Mouse (Mus musculus) CH12.LX (cell line): ENCODE data around the gene Gpr183. TPM values are rescaled to one million over a fixed set of nuclear protein-coding genes. Genes with fewer than 3 reads are reported as not detected.

ENCODE experiments used
- DNase-seq: peaks from one replicate; pipeline ENCODE4 v3.0.0-alpha.2; 2013; ENCODE audit errors: extremely low read depth
- H3K27ac ChIP-seq: 2 replicates; pipeline ENCODE4 v1.5.1; 2012; ENCODE audit warnings: low read depth, mild to moderate bottlenecking, control low read depth, moderate library complexity; ENCODE audit not compliant: insufficient read depth
- H3K27me3 ChIP-seq: replicated peaks from 2 replicates; pipeline ENCODE3; 2012; ENCODE audit warnings: inconsistent platforms
- H3K36me3 ChIP-seq, 2 experiments: replicated peaks in 1 of 2; 2 replicates each; pipeline versions ENCODE3 to v1.6.1; 2012; ENCODE audit warnings: inconsistent platforms in 1 of 2, low read length in 1 of 2, mild to moderate bottlenecking in 1 of 2, mixed read lengths in 1 of 2, moderate library complexity in 1 of 2; ENCODE audit not compliant: control insufficient read depth in 1 of 2, insufficient read depth in 1 of 2
- H3K4me1 ChIP-seq, 2 experiments: 2 replicates each; pipeline ENCODE4 v1.6.1; 2012; ENCODE audit warnings: inconsistent platforms in 1 of 2, moderate library complexity in 1 of 2; ENCODE audit not compliant: insufficient read depth in 2 of 2, control insufficient read depth in 1 of 2
- H3K4me2 ChIP-seq: 2 replicates; pipeline ENCODE4 v1.6.1; 2012; ENCODE audit warnings: low read depth, mild to moderate bottlenecking, control low read depth; ENCODE audit not compliant: poor library complexity, insufficient read depth, severe bottlenecking
- H3K4me3 ChIP-seq, 3 experiments: fragments of 150-350 bp in 1 of 3; sonication (generic) in 1 of 3; replicated peaks in 1 of 3; 2 replicates each; pipeline versions ENCODE3 to v1.5.1; 2011 to 2012; ENCODE audit warnings: low read depth in 2 of 3, low read length in 2 of 3, mild to moderate bottlenecking in 2 of 3, moderate library complexity in 2 of 3, control low read depth in 1 of 3, improper control_type of control experiment in 1 of 3, inconsistent platforms in 1 of 3, mixed read lengths in 1 of 3; ENCODE audit not compliant: poor library complexity in 1 of 3
- H3K79me2 ChIP-seq: replicated peaks from 2 replicates; pipeline ENCODE4 v1.6.1; 2012; ENCODE audit warnings: mild to moderate bottlenecking, moderate library complexity; ENCODE audit not compliant: control insufficient read depth, poor library complexity, insufficient read depth, severe bottlenecking; ENCODE audit errors: extremely low read depth
- H3K9ac ChIP-seq: 2 replicates; pipeline ENCODE4 v1.6.1; 2012; ENCODE audit warnings: low read depth, mild to moderate bottlenecking, control low read depth, moderate library complexity; ENCODE audit not compliant: insufficient read depth
- H3K9me3 ChIP-seq: replicated peaks from 2 replicates; pipeline ENCODE3; 2012; ENCODE audit warnings: low read length, inconsistent platforms, mixed read lengths
- BHLHE40 ChIP-seq: IDR thresholded peaks from 2 replicates; pipeline ENCODE4 v1.6.1; 2011; ENCODE audit warnings: mild to moderate bottlenecking, low read depth, low read length, improper control_type of control experiment
- CHD1 ChIP-seq: IDR thresholded peaks from 2 replicates; pipeline ENCODE4 v1.6.1; 2012; ENCODE audit warnings: low read depth, low read length, improper control_type of control experiment, inconsistent platforms
- CHD2 ChIP-seq: IDR thresholded peaks from 2 replicates; pipeline ENCODE4 v1.6.1; 2011; ENCODE audit warnings: low read length, improper control_type of control experiment
- CTCF ChIP-seq, 2 experiments: IDR thresholded peaks in 1 of 2; conservative IDR thresholded peaks in 1 of 2; 2 replicates each; pipeline ENCODE4 v1.5.1; 2011 to 2012; ENCODE audit warnings: low read depth in 2 of 2, low read length in 2 of 2, improper control_type of control experiment in 1 of 2, inconsistent platforms in 1 of 2, mild to moderate bottlenecking in 1 of 2, moderate library complexity in 1 of 2
- E2F4 ChIP-seq: IDR thresholded peaks from 2 replicates; pipeline ENCODE4 v1.6.1; 2011; ENCODE audit warnings: low read depth, low read length, improper control_type of control experiment; ENCODE audit not compliant: insufficient replicate concordance
- ELF1 ChIP-seq: IDR thresholded peaks from 2 replicates; pipeline ENCODE4 v1.6.1; 2014; ENCODE audit warnings: low read depth, mild to moderate bottlenecking, inconsistent platforms, low read length, improper control_type of control experiment
- EP300 ChIP-seq: IDR thresholded peaks from 2 replicates; pipeline ENCODE4 v1.6.1; 2011; ENCODE audit warnings: low read length, improper control_type of control experiment
- ETS1 ChIP-seq: conservative IDR thresholded peaks from 2 replicates; pipeline ENCODE4 v1.6.1; 2012; ENCODE audit warnings: low read depth, mild to moderate bottlenecking, inconsistent platforms, low read length, improper control_type of control experiment, moderate library complexity
- HCFC1 ChIP-seq: IDR thresholded peaks from 2 replicates; pipeline ENCODE4 v1.6.1; 2012; ENCODE audit warnings: low read depth, mild to moderate bottlenecking, inconsistent platforms, low read length, improper control_type of control experiment
- IRF4 ChIP-seq: IDR thresholded peaks from 2 replicates; pipeline ENCODE4 v1.6.1; 2014; ENCODE audit warnings: low read depth, mild to moderate bottlenecking, inconsistent platforms, low read length, improper control_type of control experiment
- JUN ChIP-seq: IDR thresholded peaks from 2 replicates; pipeline ENCODE4 v1.6.1; 2011; ENCODE audit warnings: low read depth, mild to moderate bottlenecking, low read length, improper control_type of control experiment, moderate library complexity; ENCODE audit not compliant: insufficient read depth
- JUND ChIP-seq: conservative IDR thresholded peaks from 2 replicates; pipeline ENCODE4 v1.6.1; 2011; ENCODE audit warnings: low read depth, low read length, improper control_type of control experiment
- KAT2A ChIP-seq: IDR thresholded peaks from 2 replicates; pipeline ENCODE4 v1.6.1; 2012; ENCODE audit warnings: low read length, improper control_type of control experiment, inconsistent platforms; ENCODE audit not compliant: insufficient replicate concordance
- MAFK ChIP-seq: IDR thresholded peaks from 2 replicates; pipeline ENCODE4 v1.6.1; 2011; ENCODE audit warnings: low read length, improper control_type of control experiment; ENCODE audit not compliant: insufficient replicate concordance
- MAZ ChIP-seq: IDR thresholded peaks from 2 replicates; pipeline ENCODE4 v1.6.1; 2012; ENCODE audit warnings: low read depth, mild to moderate bottlenecking, inconsistent platforms, low read length, improper control_type of control experiment, moderate library complexity
- MEF2A ChIP-seq: IDR thresholded peaks from 2 replicates; pipeline ENCODE4 v1.6.1; 2014; ENCODE audit warnings: low read depth, mild to moderate bottlenecking, inconsistent platforms, low read length, improper control_type of control experiment, borderline replicate concordance
- MXI1 ChIP-seq: IDR thresholded peaks from 2 replicates; pipeline ENCODE4 v1.6.1; 2011; ENCODE audit warnings: mild to moderate bottlenecking, low read depth, low read length, improper control_type of control experiment
- MYC ChIP-seq: IDR thresholded peaks from 2 replicates; pipeline ENCODE4 v1.6.1; 2011; ENCODE audit warnings: low read depth, mild to moderate bottlenecking, improper control_type of control experiment, low read length
- NELFE ChIP-seq: IDR thresholded peaks from 2 replicates; pipeline ENCODE4 v1.6.1; 2011; ENCODE audit warnings: low read depth, low read length, improper control_type of control experiment
- PAX5 ChIP-seq: IDR thresholded peaks from 2 replicates; pipeline ENCODE4 v1.6.1; 2012; ENCODE audit warnings: low read length, inconsistent platforms, mixed read lengths
- POLR2A ChIP-seq: IDR thresholded peaks from 2 replicates; pipeline ENCODE4 v1.6.1; 2011; ENCODE audit warnings: low read depth, mild to moderate bottlenecking, improper control_type of control experiment, low read length
- POLR2AphosphoS2 ChIP-seq: IDR thresholded peaks from 2 replicates; pipeline ENCODE4 v1.6.1; 2011; ENCODE audit warnings: low read depth, low read length, improper control_type of control experiment
- SIN3A ChIP-seq: IDR thresholded peaks from 2 replicates; pipeline ENCODE4 v1.6.1; 2012; ENCODE audit warnings: low read length, improper control_type of control experiment, inconsistent platforms
- TBP ChIP-seq: conservative IDR thresholded peaks from 2 replicates; pipeline ENCODE4 v1.6.1; 2011; ENCODE audit warnings: low read depth, low read length, improper control_type of control experiment
- TCF12 ChIP-seq: IDR thresholded peaks from 2 replicates; pipeline ENCODE4 v1.6.1; 2014; ENCODE audit warnings: low read depth, mild to moderate bottlenecking, inconsistent platforms, low read length, improper control_type of control experiment
- UBTF ChIP-seq: IDR thresholded peaks from 2 replicates; pipeline ENCODE4 v1.6.1; 2012; ENCODE audit warnings: low read depth, mild to moderate bottlenecking, inconsistent platforms, low read length, improper control_type of control experiment, moderate library complexity
- USF1 ChIP-seq: IDR thresholded peaks from 2 replicates; pipeline ENCODE4 v1.6.1; 2014; ENCODE audit warnings: low read depth, mild to moderate bottlenecking, inconsistent platforms, low read length, improper control_type of control experiment
- USF2 ChIP-seq: conservative IDR thresholded peaks from 2 replicates; pipeline ENCODE4 v1.6.1; 2011; ENCODE audit warnings: low read depth, low read length, improper control_type of control experiment
- ZC3H11A ChIP-seq: IDR thresholded peaks from 2 replicates; pipeline ENCODE4 v1.6.1; 2012; ENCODE audit warnings: low read depth, mild to moderate bottlenecking, inconsistent platforms, low read length, improper control_type of control experiment
- ZKSCAN1 ChIP-seq: IDR thresholded peaks from 2 replicates; pipeline ENCODE4 v1.6.1; 2012; ENCODE audit warnings: low read depth, inconsistent platforms, low read length, improper control_type of control experiment, borderline replicate concordance
- ZMIZ1 ChIP-seq: IDR thresholded peaks from 2 replicates; pipeline ENCODE4 v1.6.1; 2012; ENCODE audit warnings: low read depth, mild to moderate bottlenecking, inconsistent platforms, low read length, improper control_type of control experiment
- dilution Hi-C: fragments of 300-500 bp; cut with MboI; formaldehyde crosslinking; loops from 2 replicates; pipeline ENCODE4 v1.14.3; 2020; ENCODE audit warnings: low sequenced_read_pairs; ENCODE audit not compliant: extremely low pct_unique_long_range_greater_than_20kb, extremely low pct_ligation_motif_present
- in situ Hi-C: fragments of 300-500 bp; cut with MboI; formaldehyde crosslinking; loops from 3 replicates; pipeline ENCODE4 v1.14.3; 2019; ENCODE audit warnings: low sequenced_read_pairs, low pct_ligation_motif_present, low pct_unique_long_range_greater_than_20kb, mixed read lengths
- polyA plus RNA-seq: library from polyadenylated mRNA; unstranded; fragments of >175 nt; gene quantifications from 2 replicates; pipeline ENCODE4 v1.2.1, GENCODE M21; 2012; ENCODE audit warnings: low read depth; ENCODE audit not compliant: insufficient read length
- total RNA-seq, 2 experiments: library from RNA; depleted of rRNA; stranded (reverse); fragments of 300-350 nt in 1 of 2; fragments of >200 nt in 1 of 2; gene quantifications; 2 replicates each; pipeline ENCODE4 v1.2.3; 2012 to 2014

Gene Gpr183
- total and polyA plus RNA-seq, 3 experiments = 3.6 to 16.3 (median 8.3) TPM

DNA sequence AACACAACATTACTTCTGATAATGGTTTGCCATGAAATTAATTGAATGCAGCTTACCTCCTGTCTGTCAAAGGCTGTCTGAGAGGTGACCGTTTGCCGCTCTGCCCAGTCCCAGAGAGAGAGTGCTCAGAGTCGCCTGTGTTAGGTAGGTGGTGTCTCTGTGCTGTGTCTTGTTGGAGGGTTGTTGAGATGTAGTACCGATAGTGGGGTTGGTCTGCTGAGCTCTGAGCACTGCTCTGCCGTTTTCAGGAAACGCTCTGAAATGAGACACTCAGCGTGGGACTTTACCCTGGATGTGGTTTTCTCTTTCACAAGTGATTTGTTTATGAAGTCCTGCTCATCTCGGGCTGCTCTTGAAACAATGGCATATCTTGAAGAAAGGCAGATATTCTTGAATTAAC lies 49.4 kb downstream of the Gpr183 start, which contains the start of gene Gpr18:
Gene Gpr18, minus strand, starts transcription at position 161 of the 400 bp plus-strand sequence.
- H3K79me2 ChIP-seq = peaks cover 41% of the 10 kb centered on the region
- DNase-seq = peak; percentile 84
- peaks cover 17 to 49% of the 10 kb centered on the region in 2 experiments for H3K36me3 ChIP-seq
- peak within 1 kb of the TSS; percentile 99 for H3K4me2 ChIP-seq
- dilution Hi-C loops = no loop called here
- peak within 1 kb of the TSS; percentile 65 to 80 (median 68) for H3K4me3 ChIP-seq
- in situ Hi-C loops = no loop called here
- peak within 1 kb of the TSS; percentile 100 for H3K27ac ChIP-seq
- H3K4me1 ChIP-seq = peaks cover 21 to 71% of the 10 kb centered on the region in 2 experiments
- H3K9ac ChIP-seq = peak within 1 kb of the TSS; percentile 88
- H3K9me3 ChIP-seq = no peaks in the 10 kb centered on the region
- no peaks in the 10 kb centered on the region for H3K27me3 ChIP-seq
- TF ChIP-seq UBTF (0 out of 2 replicates have a peak, but pooled peaks have one; percentile 57), POLR2AphosphoS2 (no peak), ETS1 (peak; percentile 58; the same call in 1 of the 2 replicates), IRF4 (peak; percentile 65; the same call in 1 of the 2 replicates), ZC3H11A (no peak), EP300 (peak; percentile 47; the same call in 1 of the 2 replicates), NELFE (peak; percentile 79; the same call in 1 of the 2 replicates), KAT2A (no peak), MAFK (no peak), CTCF (conservative IDR thresholded peaks at IDR 0.05 in 1 of 2, IDR thresholded peaks at IDR 0.05 in 1 of 2; ENCODE audit: low read depth in 2 of 2, low read length in 2 of 2) (no peak), MYC (0 out of 2 replicates have a peak, but pooled peaks have one; percentile 44), E2F4 (no peak), PAX5 (no peak), CHD1 (peak; percentile 90), POLR2A (peak; percentile 72), HCFC1 (0 out of 2 replicates have a peak, but pooled peaks have one; percentile 35), MXI1 (no peak; the same call in 1 of the 2 replicates), USF1 (no peak), USF2 (no peak), JUN (no peak), TBP (peak; percentile 89), JUND (no peak; the same call in 1 of the 2 replicates), ELF1 (peak; percentile 48; the same call in 1 of the 2 replicates), ZKSCAN1 (no peak), MEF2A (peak; percentile 28; the same call in 1 of the 2 replicates), ZMIZ1 (0 out of 2 replicates have a peak, but pooled peaks have one; percentile 72), MAZ (peak; percentile 76; the same call in 1 of the 2 replicates), CHD2 (no peak), TCF12 (peak; percentile 54), BHLHE40 (peak; percentile 59), SIN3A (no peak; the same call in none of the 2 replicates)
